Mouse (Mus musculus) embryonic facial prominence, embryonic 13.5 days (tissue): ENCODE results near the gene Fbxl18. TPM values are rescaled to one million over a fixed set of nuclear protein-coding genes. Genes with fewer than 3 reads are reported as not detected.
A peak's percentile ranks its signal among the peaks of the same experiment; 100 is the strongest.

Experiments
- ATAC-seq: fragments of 200-750 bp; cut with Nextera tagmentation; 2 replicates; pipeline ENCODE4 v1.8.0; 2017; ENCODE audit warnings: low read depth; ENCODE audit not compliant: insufficient number of reproducible peaks, insufficient read depth, low FRiP score, low TSS enrichment
- H3K27ac ChIP-seq: fragments of 300-500 bp; sonication (generic); 2 replicates; pipeline ENCODE4 v1.5.1; 2015; ENCODE audit warnings: moderate library complexity, mild to moderate bottlenecking, inconsistent platforms
- H3K27me3 ChIP-seq: fragments of 300-500 bp; sonication (generic); 2 replicates; pipeline ENCODE4 v1.6.1; 2015; ENCODE audit warnings: mild to moderate bottlenecking, inconsistent platforms
- H3K36me3 ChIP-seq: fragments of 300-500 bp; sonication (generic); 2 replicates; pipeline ENCODE4 v1.6.1; 2015; ENCODE audit warnings: mild to moderate bottlenecking, inconsistent platforms
- H3K4me1 ChIP-seq: fragments of 300-500 bp; sonication (generic); 2 replicates; pipeline ENCODE4 v1.6.1; 2015; ENCODE audit warnings: inconsistent platforms
- H3K4me2 ChIP-seq: fragments of 300-500 bp; sonication (generic); 2 replicates; pipeline ENCODE4 v1.6.1; 2015; ENCODE audit warnings: moderate library complexity, mild to moderate bottlenecking, inconsistent platforms
- H3K4me3 ChIP-seq: fragments of 300-500 bp; sonication (generic); 2 replicates; pipeline ENCODE4 v1.5.1; 2015; ENCODE audit warnings: mild to moderate bottlenecking, inconsistent platforms
- H3K9ac ChIP-seq: fragments of 300-500 bp; sonication (generic); 2 replicates; pipeline ENCODE4 v1.6.1; 2015; ENCODE audit warnings: mild to moderate bottlenecking, inconsistent platforms
- H3K9me3 ChIP-seq: fragments of 300-500 bp; sonication (generic); 2 replicates; pipeline ENCODE4 v1.6.1; 2016; ENCODE audit warnings: inconsistent platforms
- WGBS: fragments of 180-500 bp; shearing (Covaris S2); methylation state at CpG from one replicate; pipeline ENCODE4 v1.1.7; 2015; ENCODE audit warnings: mixed read lengths; 5-methylcytosine and 5-hydroxymethylcytosine counted together
- polyA plus RNA-seq: library from polyadenylated mRNA; unstranded; fragments of >200 nt; fragmentation: Nextera tagmentation; extraction: Ambion mirVana; gene quantifications from 2 replicates; pipeline ENCODE4 v1.2.1, GENCODE M21; 2015

The Fbxl18 gene
- polyA plus RNA-seq = 15.0 and 15.7 TPM in 2 replicates

- peaks cover 13% of the 10 kb centered on the region for H3K36me3 ChIP-seq
- H3K27me3 ChIP-seq = no peaks in the 10 kb centered on the region
- H3K27ac ChIP-seq = peak within 1 kb of the TSS; percentile 68
- ATAC-seq = peak; percentile 89
- peak within 1 kb of the TSS; percentile 80 for H3K4me3 ChIP-seq
- H3K4me2 ChIP-seq = peak within 1 kb of the TSS; percentile 91
- peak within 1 kb of the TSS; percentile 91 for H3K9ac ChIP-seq
- H3K4me1 ChIP-seq = peaks cover 15% of the 10 kb centered on the region
- under 1% methylated on average over 40 of the region's 40 CpGs for WGBS
- H3K9me3 ChIP-seq = no peaks in the 10 kb centered on the region
These were observed at the start of gene Fbxl18 for GRCm38 (mm10) chr5:142894918-142895613. Gene Fbxl18, minus strand, starts transcription at chr5:142895421.

- WGBS = 71% methylated on average over 2 of the region's 2 CpGs
- H3K36me3 ChIP-seq = no peaks in the 10 kb centered on the region
- no peaks in the 10 kb centered on the region for H3K27me3 ChIP-seq
- no peaks in the 10 kb centered on the region for H3K9me3 ChIP-seq
- H3K4me1 ChIP-seq = peaks cover 13% of the 10 kb centered on the region
- no peak overlapping the region for H3K4me2 ChIP-seq
- ATAC-seq = no peak
- no peak overlapping the region for H3K4me3 ChIP-seq
- no peak overlapping the region for H3K9ac ChIP-seq
- H3K27ac ChIP-seq = no peak overlapping the region
These were observed 45.2 kb upstream of the Fbxl18 start for GRCm38 (mm10) chr5:142940393-142940792.

DNA sequence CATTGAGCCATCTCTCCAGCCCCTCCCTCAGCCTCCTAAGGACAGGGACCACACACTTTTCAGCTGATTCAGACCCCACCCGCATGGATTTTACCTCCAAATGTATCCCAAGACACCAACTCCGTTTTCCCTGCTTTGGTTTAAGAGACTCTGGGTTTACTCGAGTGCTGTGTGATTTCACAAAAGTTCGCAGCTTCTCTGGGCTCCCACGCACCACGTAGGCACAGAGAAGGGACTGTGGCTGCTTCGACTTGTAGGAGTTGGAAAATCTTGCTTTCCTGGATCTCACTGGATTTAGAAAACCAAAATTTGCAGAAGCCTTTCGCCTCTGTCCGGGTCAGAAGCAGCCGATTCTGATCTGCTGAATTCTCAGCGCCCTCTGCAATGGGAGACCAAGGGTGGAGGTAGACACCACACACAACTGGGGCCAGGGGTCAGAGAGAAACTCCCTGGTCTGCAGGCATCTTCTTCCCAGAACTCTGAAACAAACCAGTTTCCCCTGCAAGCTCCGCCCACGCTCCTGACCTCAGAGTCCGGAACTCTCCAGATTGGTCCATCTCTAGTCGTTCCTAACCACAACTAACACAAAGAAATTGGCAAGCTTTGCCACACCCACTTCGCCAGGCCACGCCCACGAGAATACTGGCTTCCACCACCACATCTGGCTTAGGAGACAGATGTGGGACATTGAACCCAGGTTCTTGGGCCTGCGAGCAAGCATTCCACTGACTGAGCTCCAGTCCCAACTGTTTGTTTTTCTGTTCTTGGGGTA is 42.9 kb upstream of the Fbxl18 start:
- H3K36me3 ChIP-seq = no peaks in the 10 kb centered on the region
- peak overlapping the region; percentile 41; the same call in 1 of the 2 replicates for H3K9ac ChIP-seq
- ATAC-seq = no peak
- H3K27me3 ChIP-seq = no peaks in the 10 kb centered on the region
- H3K4me3 ChIP-seq = peak overlapping the region; percentile 2; the same call in 1 of the 2 replicates
- H3K4me1 ChIP-seq = peaks cover 13% of the 10 kb centered on the region
- peak overlapping the region; percentile 37 for H3K4me2 ChIP-seq
- no peaks in the 10 kb centered on the region for H3K9me3 ChIP-seq
- peak overlapping the region; percentile 71 for H3K27ac ChIP-seq
- WGBS = 28% methylated on average over 19 of the region's 19 CpGs

DNA sequence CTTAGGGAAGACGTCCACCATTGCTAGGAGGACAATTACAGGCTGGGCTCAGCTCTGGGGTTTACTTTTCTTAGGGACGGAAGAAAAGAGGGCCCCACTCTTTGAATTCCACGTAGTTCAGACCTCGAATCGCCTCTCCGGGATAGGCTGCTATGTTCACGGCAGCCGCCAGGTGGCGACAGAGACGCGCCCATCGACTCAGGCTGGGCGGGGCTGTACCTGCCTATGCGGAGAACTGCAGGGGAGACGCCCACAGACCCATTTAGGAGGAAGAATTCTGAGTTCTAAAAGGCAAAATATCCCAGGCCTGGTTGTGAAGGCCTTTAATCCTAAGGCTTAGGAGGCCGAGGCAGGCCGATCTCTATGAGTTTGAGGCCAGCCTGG is 41.1 kb upstream of the Fbxl18 start:
- Histone ChIP-seq H3K27me3 (no peaks in the 10 kb centered on the region), H3K36me3 (no peaks in the 10 kb centered on the region), H3K4me2 (peak overlapping the region; percentile 53), H3K4me3 (peak overlapping the region; percentile 20), H3K9ac (peak overlapping the region; percentile 67), H3K9me3 (no peaks in the 10 kb centered on the region), H3K4me1 (peaks cover 20% of the 10 kb centered on the region), H3K27ac (0 out of 2 replicates have a peak overlapping the region, but pooled peaks have one; percentile 17)
- 4% methylated on average over 17 of the region's 17 CpGs for WGBS
- ATAC-seq = no peak

GRCm38 (mm10) chr5:142935642-142936335 is 40.6 kb upstream of the Fbxl18 start:
- H3K36me3 ChIP-seq = no peaks in the 10 kb centered on the region
- peak overlapping the region; percentile 17; the same call in 1 of the 2 replicates for H3K27ac ChIP-seq
- no peaks in the 10 kb centered on the region for H3K9me3 ChIP-seq
- H3K9ac ChIP-seq = peak overlapping the region; percentile 67
- H3K4me3 ChIP-seq = peak overlapping the region; percentile 20
- H3K4me2 ChIP-seq = peak overlapping the region; percentile 53
- peaks cover 20% of the 10 kb centered on the region for H3K4me1 ChIP-seq
- no peaks in the 10 kb centered on the region for H3K27me3 ChIP-seq
- ATAC-seq = no peak
- WGBS = 21% methylated on average over 13 of the region's 13 CpGs

DNA sequence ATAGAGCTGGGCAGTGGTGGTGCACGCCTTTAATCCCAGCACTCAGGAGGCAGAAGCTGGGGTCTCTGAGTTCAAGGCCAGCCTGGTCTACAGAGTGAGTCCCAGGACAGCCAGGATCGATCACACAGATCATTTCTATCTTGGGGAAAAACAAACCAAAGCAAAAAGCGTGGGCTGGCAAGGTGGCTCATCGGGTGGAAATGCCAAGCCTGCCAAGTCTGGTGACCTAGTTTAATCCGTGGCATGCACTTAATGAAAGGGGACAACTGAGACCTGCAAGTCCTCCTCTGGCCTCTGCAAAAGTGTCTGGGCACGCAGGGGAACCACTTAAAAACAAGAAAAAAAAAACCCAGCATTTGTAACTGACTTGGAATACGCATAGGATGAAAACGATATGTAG is 37.5 kb upstream of the Fbxl18 start:
- 75% methylated on average over 8 of the region's 8 CpGs for WGBS
- Histone ChIP-seq H3K27ac (no peak overlapping the region), H3K4me2 (no peak overlapping the region), H3K27me3 (no peaks in the 10 kb centered on the region), H3K36me3 (no peaks in the 10 kb centered on the region), H3K9ac (no peak overlapping the region), H3K4me3 (no peak overlapping the region), H3K4me1 (peaks cover 22% of the 10 kb centered on the region), H3K9me3 (no peaks in the 10 kb centered on the region)
- ATAC-seq = no peak

GRCm38 (mm10) chr5:142932084-142932685 is 37.0 kb upstream of the Fbxl18 start:
- no peak for ATAC-seq
- H3K4me2 ChIP-seq = peak overlapping the region; percentile 9; the same call in 1 of the 2 replicates
- H3K4me3 ChIP-seq = no peak overlapping the region
- H3K4me1 ChIP-seq = peaks cover 23% of the 10 kb centered on the region
- H3K27ac ChIP-seq = peak overlapping the region; percentile 44; the same call in 1 of the 2 replicates
- no peaks in the 10 kb centered on the region for H3K27me3 ChIP-seq
- no peaks in the 10 kb centered on the region for H3K36me3 ChIP-seq
- H3K9ac ChIP-seq = no peak overlapping the region
- WGBS = 26% methylated on average over 9 of the region's 9 CpGs
- H3K9me3 ChIP-seq = no peaks in the 10 kb centered on the region

DNA sequence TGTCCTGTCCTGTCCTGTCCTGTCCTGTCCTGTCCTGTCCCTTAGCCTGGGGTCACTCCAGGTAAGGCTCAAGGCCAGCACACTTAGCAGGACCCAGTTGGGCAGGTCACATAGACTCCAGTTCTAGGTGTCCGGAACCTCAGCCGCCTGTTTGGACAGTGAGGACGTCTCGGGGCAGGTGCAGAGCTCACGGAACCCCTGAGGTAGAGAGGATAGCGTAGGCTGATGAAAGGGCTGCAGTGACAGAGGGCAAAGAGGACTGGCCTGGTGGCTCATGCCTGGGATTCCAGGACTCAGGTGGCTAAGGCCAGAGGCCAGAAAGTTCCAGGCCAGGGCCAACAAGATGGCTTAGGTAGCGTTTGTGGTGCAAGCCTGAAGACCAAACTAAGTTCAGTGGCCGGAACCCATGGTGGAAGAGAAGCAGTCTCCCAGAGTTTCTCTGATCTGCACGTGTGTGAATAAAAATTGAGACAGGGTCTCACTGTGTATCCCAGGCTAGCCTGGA is 36.1 kb upstream of the Fbxl18 start:
- H3K9ac ChIP-seq = no peak overlapping the region
- no peak overlapping the region for H3K27ac ChIP-seq
- H3K9me3 ChIP-seq = no peaks in the 10 kb centered on the region
- H3K4me3 ChIP-seq = no peak overlapping the region
- no peak overlapping the region for H3K4me2 ChIP-seq
- WGBS = 78% methylated on average over 9 of the region's 9 CpGs
- H3K4me1 ChIP-seq = peaks cover 28% of the 10 kb centered on the region
- no peak for ATAC-seq
- H3K36me3 ChIP-seq = no peaks in the 10 kb centered on the region
- no peaks in the 10 kb centered on the region for H3K27me3 ChIP-seq

- no peaks in the 10 kb centered on the region for H3K36me3 ChIP-seq
- peak overlapping the region; percentile 76 for H3K4me2 ChIP-seq
- H3K27me3 ChIP-seq = no peaks in the 10 kb centered on the region
- peak overlapping the region; percentile 47 for H3K4me3 ChIP-seq
- peaks cover 27% of the 10 kb centered on the region for H3K4me1 ChIP-seq
- 9% methylated on average over 4 of the region's 4 CpGs for WGBS
- ATAC-seq = no peak
- peak overlapping the region; percentile 75 for H3K9ac ChIP-seq
- H3K9me3 ChIP-seq = no peaks in the 10 kb centered on the region
- H3K27ac ChIP-seq = peak overlapping the region; percentile 66
These were observed 34.2 kb upstream of the Fbxl18 start for GRCm38 (mm10) chr5:142929400-142929752.

DNA sequence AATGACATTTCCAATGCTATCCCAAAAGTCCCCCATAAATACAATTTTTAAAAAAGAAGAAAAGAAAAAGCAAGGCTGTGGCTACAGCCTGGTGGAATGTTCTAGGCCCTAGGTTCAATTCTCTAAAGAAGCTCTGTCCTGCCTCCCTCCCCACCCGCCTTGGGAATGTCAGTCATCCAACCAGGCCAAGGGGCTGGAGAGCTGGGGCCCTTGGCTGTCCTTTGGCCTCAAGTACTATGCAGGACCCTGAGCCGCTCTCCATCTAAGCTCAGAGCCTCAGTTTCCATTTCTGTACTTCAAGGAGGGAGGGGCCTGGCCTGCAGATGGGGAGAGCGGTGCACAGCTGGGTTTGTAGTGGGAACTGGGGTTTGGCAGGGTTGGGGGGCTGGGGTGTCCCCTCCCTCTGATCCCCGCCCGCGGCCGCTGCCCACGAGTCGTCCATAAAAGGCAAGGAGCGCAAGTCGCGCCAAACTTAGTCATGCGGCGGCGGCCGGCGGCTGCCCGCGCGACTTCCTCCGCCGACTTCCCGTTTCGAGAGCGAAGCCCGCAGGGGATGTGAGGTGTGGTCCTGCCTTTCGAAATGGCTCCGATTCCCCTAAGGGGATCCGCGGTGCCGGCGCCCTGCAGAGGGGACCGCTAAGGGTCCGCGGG is 33.7 kb upstream of the Fbxl18 start:
- WGBS = 3% methylated on average over 35 of the region's 35 CpGs
- Histone ChIP-seq H3K9me3 (no peaks in the 10 kb centered on the region), H3K4me1 (peaks cover 27% of the 10 kb centered on the region), H3K27me3 (no peaks in the 10 kb centered on the region), H3K36me3 (no peaks in the 10 kb centered on the region), H3K4me3 (peak overlapping the region; percentile 47), H3K4me2 (peak overlapping the region; percentile 76), H3K9ac (peak overlapping the region; percentile 75), H3K27ac (peak overlapping the region; percentile 66)
- ATAC-seq = no peak
